Mouse (Mus musculus) E14TG2a.4 (cell line): ENCODE results near the gene Alkbh6.

Experiments used
- H3K27me3 ChIP-seq: 2 replicates; pipeline ENCODE4 v1.6.1; 2014; ENCODE audit warnings: low read length, control low read depth; ENCODE audit not compliant: insufficient read depth
- H3K36me3 ChIP-seq: 2 replicates; pipeline ENCODE4 v1.6.1; 2014; ENCODE audit warnings: low read length, control low read depth; ENCODE audit not compliant: insufficient read depth
- H3K4me1 ChIP-seq: replicated peaks from 2 replicates; pipeline ENCODE4 v1.6.1; 2014; ENCODE audit warnings: low read depth, low read length, control low read depth
- H3K4me3 ChIP-seq: replicated peaks from 2 replicates; pipeline ENCODE4 v1.5.1; 2014; ENCODE audit warnings: mild to moderate bottlenecking, low read length
- H3K9me3 ChIP-seq: 2 replicates; pipeline ENCODE4 v1.6.1; 2014; ENCODE audit warnings: low read length, control low read depth
- CTCF ChIP-seq: conservative IDR thresholded peaks from 2 replicates; pipeline ENCODE4 v1.5.1; 2014; ENCODE audit warnings: low read length
- NANOG ChIP-seq: IDR thresholded peaks from 2 replicates; pipeline ENCODE4 v1.6.1; 2014; ENCODE audit warnings: borderline replicate concordance, low read length, mixed read lengths
- POU5F1 ChIP-seq: IDR thresholded peaks from 2 replicates; pipeline ENCODE4 v1.6.1; 2014; ENCODE audit warnings: low read length, borderline replicate concordance

Gene Alkbh6

DNA sequence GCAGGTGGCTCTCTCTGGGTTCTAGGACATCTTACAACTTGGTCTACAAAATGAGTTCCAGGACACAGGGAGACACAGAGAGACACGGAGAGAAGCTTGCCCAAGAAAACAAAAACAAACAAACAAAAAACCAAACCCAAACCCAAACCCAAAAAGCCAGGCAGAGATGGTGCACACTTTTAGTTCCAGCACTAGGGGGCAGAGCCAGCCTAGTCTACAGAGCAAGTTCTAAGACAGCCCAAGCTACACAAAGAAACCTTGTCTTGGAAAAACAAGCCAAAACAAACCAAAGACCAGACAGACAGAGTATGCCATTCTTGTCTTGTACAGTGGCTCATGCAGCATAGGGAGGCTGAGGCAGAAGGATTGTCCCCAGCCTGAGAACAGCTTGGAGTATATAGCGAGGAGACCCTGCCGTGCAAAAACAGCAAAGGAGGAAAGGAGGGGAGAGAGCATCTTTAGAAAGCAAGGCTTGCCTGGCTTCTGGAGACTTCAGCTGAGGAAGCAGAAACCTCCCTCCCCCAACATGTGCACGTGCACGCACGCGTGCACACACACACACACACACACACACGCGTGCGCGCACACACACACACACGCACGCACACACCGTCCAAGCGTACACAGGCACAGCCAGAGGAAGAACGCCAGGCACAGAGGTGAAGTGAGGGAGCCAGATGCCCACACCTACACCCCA, 2.3 kb upstream of the Alkbh6 start:
- H3K27me3 ChIP-seq, result no peaks in the 10 kb centered on the region
- peaks cover 40% of the 10 kb centered on the region for H3K36me3 ChIP-seq
- H3K9me3 ChIP-seq, result no peaks in the 10 kb centered on the region
- TF ChIP-seq NANOG (no peak), CTCF (peak; percentile 59)
- peaks cover 42% of the 10 kb centered on the region for H3K4me1 ChIP-seq
- H3K4me3 ChIP-seq, result no peak overlapping the region

DNA sequence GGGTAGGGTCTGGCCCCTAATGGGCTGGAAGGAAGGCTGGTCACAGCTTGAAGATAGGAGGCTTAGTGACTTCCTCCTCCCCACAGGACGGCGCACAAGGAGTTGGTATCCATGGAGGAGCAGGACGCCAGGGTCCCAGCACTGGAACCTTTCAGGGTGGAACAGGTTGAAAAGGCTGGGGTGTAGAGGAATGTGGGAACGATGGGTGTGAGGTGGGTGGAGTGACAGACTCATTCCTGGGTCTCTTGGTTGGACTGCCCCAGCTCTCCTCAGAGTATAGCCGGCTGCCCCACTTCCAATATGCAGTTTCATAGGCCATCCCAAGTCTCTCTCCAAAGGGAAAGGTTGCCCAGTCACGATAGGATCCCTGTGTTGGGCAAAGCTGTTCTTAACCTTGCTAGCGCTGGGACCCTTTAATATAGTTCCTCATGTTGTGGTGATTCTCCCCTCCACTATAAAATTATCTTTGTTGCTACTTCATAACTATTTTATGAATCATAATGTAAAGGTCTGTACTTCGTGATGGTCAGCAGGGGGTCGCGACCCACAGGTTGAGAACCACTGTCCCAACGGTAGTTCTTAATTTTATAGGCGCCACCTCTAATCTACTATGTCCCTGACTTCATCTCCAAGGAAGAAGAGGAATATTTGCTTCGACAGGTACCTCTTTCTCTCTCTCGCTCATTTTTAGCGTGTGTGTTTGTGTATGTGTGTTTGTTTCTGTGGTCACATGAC, 1.0 kb downstream of the Alkbh6 start:
- TF ChIP-seq NANOG, result no peak
- TF ChIP-seq CTCF, result no peak
- no peak for TF ChIP-seq POU5F1

DNA sequence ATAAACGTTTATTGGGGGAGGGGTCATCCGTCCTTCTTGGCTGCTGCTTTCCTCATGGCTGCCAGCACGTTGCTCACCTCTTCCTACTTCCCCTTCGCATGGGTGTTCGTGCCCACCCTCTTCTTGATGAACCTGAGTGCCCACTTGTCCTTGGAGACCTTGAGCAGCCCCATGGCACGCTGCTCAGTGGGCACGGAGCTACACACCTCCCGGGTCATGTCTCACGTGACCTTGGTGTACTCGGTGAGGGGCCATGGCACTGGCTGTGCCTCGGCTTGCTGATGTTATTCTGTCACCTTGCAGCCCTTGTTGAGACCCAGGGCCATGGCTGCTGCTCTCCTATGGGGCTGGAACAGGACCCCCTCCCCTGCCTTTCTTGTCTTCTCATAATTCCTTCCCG, 1.6 kb downstream of the Alkbh6 start:
- Histone ChIP-seq H3K4me3 (peak overlapping the region; percentile 95), H3K36me3 (peaks cover 43% of the 10 kb centered on the region), H3K4me1 (peaks cover 66% of the 10 kb centered on the region), H3K27me3 (no peaks in the 10 kb centered on the region), H3K9me3 (no peaks in the 10 kb centered on the region)
- no peak for TF ChIP-seq CTCF
- TF ChIP-seq NANOG, result no peak
- no peak for TF ChIP-seq POU5F1

More for the DNA sequence above, 1.0 kb downstream of the Alkbh6 start:
- Histone ChIP-seq H3K27me3 (no peaks in the 10 kb centered on the region), H3K9me3 (no peaks in the 10 kb centered on the region), H3K36me3 (peaks cover 43% of the 10 kb centered on the region), H3K4me3 (peak overlapping the region; percentile 95), H3K4me1 (peaks cover 62% of the 10 kb centered on the region)

DNA sequence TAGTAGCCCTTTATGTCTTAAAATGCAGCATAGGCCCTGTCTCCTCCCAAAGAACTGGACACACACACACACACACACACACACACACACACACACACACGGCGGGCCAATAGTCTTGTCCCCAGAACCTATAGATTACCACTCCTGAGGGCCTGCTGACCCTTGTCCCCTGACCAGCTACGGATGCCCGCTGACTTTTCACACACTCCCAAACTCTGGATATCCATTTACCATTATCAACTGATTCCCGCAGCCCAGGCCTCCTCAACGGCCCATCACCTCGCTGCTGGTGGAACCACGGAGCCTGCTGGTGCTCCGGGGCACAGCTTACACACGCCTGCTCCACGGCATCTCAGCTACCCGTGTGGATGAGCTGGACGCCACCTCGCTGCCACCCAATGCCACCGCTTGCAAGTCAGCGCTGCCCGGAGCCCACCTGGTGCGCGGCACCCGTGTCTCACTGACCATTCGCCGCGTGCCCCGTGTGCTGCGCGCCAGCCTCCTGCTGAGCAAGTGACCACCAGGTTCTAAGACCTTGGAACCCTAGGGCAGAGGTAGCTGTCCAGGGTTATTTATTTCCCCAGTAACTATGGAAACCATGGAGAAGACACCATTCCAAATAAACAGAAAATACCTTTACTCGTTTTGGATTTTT, 5.3 kb downstream of the Alkbh6 start:
- no peaks in the 10 kb centered on the region for H3K9me3 ChIP-seq
- peak overlapping the region; percentile 81 for H3K4me3 ChIP-seq
- H3K4me1 ChIP-seq, result peaks cover 80% of the 10 kb centered on the region
- TF ChIP-seq NANOG (no peak), POU5F1 (no peak)
- no peaks in the 10 kb centered on the region for H3K27me3 ChIP-seq
- H3K36me3 ChIP-seq, result peaks cover 63% of the 10 kb centered on the region

DNA sequence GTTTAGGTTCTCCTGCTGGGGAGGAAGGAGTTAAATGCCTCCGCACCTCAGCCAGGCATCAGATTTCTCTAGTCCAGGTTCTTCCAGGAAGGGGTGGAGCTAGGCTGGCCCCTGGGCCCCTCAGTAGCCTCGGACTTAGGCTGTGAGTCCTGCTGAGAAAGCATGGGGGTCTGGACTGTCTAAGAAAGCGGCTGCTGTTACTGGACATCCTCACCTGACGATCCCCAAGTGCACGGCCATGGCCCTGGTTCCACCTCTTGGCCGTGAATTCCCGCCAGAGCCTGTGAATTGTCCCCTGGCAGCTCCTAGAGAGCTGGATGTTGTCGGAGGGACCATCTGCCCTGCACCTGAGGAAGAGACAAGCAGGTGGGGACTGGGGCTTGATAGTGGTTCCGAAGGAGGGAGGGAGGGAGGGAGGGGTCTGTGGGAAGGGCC, 6.2 kb downstream of the Alkbh6 start, which contains the start of gene Syne4:
Gene Syne4 (plus strand): TSS at position 87 of the 435 bp plus-strand sequence.
- Histone ChIP-seq H3K36me3 (peaks cover 73% of the 10 kb centered on the region), H3K4me3 (peak within 1 kb of the TSS; percentile 81), H3K27me3 (no peaks in the 10 kb centered on the region), H3K9me3 (no peaks in the 10 kb centered on the region), H3K4me1 (peaks cover 72% of the 10 kb centered on the region)
- TF ChIP-seq CTCF, result no peak
- TF ChIP-seq NANOG, result no peak

DNA sequence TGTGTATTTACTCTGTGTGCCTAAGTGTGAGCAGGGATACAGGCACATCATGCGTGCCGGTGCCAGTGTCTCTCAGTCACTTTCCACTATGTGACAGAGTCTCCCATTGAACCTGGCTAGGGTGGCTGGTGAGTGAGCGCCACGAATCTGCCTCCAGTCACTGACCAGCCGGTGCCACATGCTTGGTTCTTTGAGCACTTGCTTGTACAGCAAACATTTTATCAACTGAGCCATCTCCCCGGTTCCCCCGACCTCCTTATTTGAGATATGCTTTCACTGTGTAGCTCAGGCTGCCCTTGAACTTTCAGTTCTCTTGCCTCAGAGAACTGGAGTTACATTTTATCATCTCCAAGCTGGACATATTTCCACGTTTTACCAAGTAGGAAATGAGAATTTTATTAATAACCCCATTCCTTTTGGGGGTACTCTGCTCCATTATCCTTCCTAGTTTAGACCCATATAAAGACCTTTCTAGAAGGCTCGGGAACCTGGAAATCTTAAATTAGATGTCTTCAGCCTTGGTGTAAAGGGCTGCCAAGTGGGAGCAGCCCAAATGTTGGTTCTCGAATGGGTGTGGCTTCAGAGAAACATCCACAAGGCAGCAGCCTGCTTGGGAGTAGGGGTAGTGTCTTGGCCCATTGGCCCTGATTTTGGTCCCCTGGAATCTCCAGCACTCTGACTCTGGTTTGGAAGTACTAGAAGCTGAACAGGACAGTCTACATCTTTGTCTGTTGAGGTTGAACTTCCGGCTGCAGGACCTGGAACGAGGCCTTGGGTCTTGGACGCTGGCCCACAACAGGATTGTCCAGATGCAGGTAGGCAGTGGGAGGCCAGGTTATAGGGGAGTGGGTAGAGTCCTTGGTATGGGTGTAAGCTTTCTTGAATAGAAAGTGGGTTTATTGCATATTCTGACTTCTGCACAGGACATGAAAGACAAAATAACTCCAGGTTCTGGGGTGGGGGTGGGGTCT, 7.3 kb downstream of the Alkbh6 start:
- Histone ChIP-seq H3K36me3 (peaks cover 74% of the 10 kb centered on the region), H3K4me1 (peaks cover 69% of the 10 kb centered on the region), H3K4me3 (peak overlapping the region; percentile 81), H3K27me3 (no peaks in the 10 kb centered on the region), H3K9me3 (no peaks in the 10 kb centered on the region)
- TF ChIP-seq CTCF, result no peak
- no peak for TF ChIP-seq POU5F1
- no peak for TF ChIP-seq NANOG

DNA sequence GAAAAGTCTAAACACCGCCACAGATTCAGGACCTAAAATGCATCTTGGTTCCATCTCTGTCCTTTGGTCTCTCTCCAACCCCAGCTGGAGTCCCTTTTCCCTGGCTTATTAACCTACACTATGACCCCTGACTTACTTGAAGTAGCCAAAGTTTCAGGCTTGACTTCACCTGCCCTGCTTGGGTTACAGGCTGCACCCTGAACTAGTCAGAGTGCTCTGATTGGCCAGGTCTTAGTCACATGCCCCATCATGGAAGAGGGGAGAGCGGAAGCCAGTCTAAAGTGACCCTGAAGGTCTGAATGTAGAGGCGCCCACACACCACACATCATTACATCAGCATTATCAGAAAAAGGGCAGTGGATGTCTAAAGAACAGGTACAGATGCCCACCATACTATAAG, 9.6 kb downstream of the Alkbh6 start:
- no peaks in the 10 kb centered on the region for H3K9me3 ChIP-seq
- H3K27me3 ChIP-seq, result no peaks in the 10 kb centered on the region
- peaks cover 75% of the 10 kb centered on the region for H3K4me1 ChIP-seq
- H3K36me3 ChIP-seq, result peaks cover 57% of the 10 kb centered on the region
- TF ChIP-seq CTCF (no peak), POU5F1 (no peak), NANOG (no peak)
- 0 out of 2 replicates have a peak overlapping the region, but pooled peaks have one; percentile 10 for H3K4me3 ChIP-seq

DNA sequence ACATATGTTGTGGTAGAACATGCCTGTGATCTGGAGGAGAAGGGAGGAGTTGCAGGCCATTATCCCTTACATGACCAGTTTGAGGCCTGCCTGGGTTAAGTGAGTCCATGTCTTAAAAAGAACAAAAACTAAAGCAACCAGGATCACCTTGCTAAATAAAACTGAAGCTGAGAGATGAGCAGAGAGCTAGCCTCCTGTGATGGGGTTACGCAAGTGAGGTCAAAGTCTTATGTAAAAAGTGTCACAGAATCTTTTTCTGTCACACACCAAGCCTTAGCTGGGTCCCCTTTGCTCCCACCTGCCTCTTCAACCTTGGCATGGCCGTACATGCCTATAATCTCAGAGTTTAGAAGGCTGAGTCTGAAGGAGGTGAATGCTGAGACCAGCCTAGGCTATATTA, 12.4 kb downstream of the Alkbh6 start:
- H3K9me3 ChIP-seq, result no peaks in the 10 kb centered on the region
- no peaks in the 10 kb centered on the region for H3K27me3 ChIP-seq
- TF ChIP-seq NANOG (no peak), CTCF (no peak), POU5F1 (no peak)
- H3K36me3 ChIP-seq, result peaks cover 53% of the 10 kb centered on the region
- H3K4me1 ChIP-seq, result peaks cover 55% of the 10 kb centered on the region
- peak overlapping the region; percentile 94 for H3K4me3 ChIP-seq
